Mouse (Mus musculus) cerebellum, postnatal 10 days (tissue): ENCODE data around the gene Lef1.

Source experiments
- DNase-seq, 2 experiments: peaks; one replicate each; pipeline ENCODE4 v3.0.0; 2021; ENCODE audit warnings: mixed read lengths in 2 of 2

The Lef1 gene

DNA sequence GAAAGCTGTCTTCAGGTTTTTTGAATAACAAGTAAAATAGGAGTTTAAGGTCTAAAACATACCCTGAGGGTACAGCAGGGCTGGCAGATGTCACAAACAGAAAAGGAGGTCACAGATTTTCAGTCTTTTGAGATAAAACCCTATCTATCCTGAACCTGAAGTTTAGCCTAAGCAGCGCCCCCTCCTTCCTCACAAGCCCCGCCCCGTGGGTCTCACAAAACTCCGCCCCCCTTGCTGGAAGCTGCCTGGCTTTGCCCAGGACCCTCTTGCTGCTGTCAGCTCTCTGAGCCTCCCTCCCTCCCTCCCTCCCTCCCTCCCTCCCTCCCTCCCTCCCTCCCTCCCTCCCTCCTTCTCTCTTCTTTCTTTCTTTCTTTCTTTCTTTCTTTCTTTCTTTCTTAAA is 31.3 kb downstream of the Lef1 start:
- DNase-seq: no peak

GRCm38 (mm10) chr3:131144250-131144649 is 34.0 kb downstream of the Lef1 start:
- no peak for DNase-seq

- DNase-seq: no peak
These were observed 42.6 kb downstream of the Lef1 start for GRCm38 (mm10) chr3:131152921-131153320.

- no peak for DNase-seq
These were observed 43.6 kb downstream of the Lef1 start for GRCm38 (mm10) chr3:131153896-131154295.

DNA sequence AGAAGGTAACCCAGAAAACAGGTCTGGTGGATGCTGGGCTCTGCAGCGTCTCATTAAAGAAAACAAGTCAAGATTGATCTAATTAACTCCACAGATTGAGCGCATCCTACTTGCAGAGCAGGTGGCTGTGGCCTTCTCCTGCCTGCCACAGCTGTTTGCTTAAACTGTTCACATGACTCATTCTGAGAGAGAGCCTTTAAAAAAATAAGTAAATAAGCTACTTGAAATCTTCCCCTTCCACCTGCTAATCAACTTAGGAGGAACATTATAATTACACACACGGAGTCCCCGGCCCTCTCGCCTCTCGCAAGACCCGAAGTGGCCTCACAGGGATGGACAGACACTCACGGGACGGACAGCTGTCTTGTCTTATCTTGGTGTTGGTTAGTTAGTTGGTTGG is 44.3 kb downstream of the Lef1 start:
- no peak for DNase-seq

DNA sequence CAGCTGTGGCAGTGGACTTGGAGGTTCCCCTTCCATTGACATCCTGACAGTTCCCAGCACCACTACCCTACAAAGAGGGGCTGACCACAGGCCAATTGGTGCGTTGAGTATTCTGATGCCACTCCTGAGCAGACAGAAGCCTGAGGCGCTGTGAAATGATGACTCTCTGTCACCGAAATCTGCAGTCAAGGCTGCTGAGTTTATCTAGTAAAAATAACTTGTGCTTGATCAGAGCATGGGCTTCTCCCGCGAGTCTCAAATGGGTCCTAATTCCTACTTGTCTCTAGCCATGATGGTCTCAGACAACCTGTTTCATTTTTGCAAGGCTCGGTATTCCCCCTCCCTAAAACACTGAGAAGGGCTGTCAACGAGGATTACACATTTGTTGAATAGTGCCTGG is 44.8 kb downstream of the Lef1 start:
- no peak for DNase-seq

DNA sequence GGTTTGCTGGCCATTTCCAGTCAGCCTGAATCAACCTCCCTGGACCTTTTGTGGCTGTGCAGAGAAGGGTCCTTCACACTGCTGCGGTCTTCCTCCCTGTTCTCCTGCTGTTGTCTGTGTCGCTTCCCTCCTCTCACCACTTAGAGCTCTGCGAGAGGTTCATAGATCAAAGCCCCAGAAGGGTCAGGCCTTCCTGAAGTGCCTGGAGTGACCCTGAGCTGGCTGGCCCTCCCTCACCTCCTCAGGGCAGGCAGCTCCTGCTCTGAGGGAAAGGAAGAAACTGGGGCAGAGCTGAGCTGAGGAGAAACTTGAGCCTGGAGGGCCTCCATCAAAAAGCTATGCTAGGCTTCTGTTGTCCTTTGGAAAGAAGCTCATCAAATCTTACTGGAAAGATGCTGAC is 45.4 kb downstream of the Lef1 start:
- no peak for DNase-seq

- no peak for DNase-seq
These were observed 46.1 kb downstream of the Lef1 start for GRCm38 (mm10) chr3:131156377-131156776.

DNA sequence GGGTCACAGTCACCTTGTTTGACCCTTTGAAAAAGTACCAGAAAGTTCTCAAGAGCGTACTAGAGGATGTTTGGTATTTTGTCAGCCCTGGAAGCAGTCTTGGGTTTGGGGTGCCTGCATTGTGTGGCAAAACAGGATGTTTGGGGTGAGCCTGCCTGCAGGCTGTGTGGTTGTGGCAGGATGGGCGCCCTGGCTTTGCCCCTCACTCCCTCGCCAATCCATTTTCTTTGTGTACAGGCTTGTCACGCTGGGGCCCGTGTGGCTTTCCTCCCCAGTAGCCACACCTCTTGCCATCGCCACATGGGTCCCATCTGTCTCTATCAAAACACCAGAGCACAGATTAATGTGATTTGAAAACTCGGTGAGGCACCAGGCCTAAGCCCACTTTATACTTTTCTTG is 47.2 kb downstream of the Lef1 start:
- DNase-seq: peak; percentile 14 to 34

- DNase-seq: no peak
These were observed 49.0 kb downstream of the Lef1 start for GRCm38 (mm10) chr3:131159204-131159760.

DNA sequence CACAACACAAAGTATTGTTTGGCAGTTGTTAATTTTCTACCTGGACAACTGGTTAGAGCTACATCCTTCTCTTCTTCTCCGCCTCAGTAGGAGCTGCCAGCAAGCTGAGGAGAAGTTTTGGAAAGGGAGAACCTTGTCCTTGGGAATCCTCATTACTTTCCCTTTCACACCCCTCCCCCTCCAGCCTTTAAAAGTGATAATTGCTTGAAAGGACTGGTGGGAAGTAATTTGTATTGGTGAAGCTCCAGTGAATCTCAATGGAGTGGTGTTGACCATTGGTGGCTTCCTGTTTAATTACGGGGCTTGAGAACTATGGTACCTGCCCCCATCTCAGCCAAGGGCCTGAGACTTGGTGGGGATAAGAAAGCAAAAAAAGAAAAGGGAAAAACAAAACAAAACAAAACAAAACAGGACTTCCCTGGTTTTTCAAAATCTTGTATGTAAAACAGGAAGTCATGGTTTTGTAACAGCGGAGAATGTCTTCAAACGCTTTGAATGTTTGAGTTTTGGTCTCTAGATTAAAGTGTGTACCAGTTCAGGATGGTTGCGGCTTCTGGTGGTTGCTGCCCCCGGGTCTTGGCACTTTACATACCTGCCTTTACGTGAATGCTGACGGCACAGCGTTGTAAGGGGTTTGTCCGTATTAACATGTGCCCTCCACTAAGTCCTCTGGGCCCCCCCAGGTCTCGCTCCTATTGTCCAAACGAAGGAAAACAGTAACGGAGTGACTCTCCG is 49.8 kb downstream of the Lef1 start:
- no peak for DNase-seq

DNA sequence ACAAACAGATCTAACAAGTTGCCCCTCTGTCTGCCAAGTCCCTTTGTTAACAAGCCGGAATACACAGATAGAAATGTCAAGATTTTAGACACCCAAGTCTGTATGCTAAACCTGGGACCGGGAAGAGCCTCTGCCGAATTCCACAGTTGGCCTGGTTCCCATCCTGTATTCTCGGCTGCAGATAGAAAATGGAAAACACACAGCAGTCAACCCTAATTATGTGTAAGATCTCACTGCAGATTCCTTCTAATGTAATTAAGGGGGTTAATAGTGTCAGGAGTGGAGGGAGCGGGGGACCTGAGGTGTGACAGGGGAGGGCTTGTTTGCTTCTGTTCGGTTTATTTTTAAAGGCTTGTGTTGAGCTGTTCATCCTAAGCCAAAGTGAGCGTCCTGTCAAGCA is 50.6 kb downstream of the Lef1 start:
- no peak for DNase-seq

DNA sequence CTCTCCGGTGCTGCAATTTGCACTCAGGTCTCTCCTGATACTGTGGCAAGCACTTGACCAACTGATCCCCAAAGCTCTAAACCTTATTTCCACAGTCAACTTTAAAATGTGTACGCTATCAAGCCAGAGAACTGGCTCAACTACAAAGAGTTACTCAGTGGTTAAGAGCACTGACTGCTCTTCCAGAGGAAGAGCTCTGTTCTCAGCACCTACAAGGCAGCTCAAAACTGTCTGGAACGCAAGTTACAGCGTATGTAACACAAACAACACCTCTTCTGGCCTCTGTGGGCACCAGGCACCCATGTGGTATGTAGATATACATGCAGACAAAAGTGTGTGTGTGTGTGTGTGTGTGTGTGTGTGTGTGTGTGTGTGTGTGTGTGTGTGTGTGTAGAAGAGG is 57.5 kb downstream of the Lef1 start:
- DNase-seq: no peak

DNA sequence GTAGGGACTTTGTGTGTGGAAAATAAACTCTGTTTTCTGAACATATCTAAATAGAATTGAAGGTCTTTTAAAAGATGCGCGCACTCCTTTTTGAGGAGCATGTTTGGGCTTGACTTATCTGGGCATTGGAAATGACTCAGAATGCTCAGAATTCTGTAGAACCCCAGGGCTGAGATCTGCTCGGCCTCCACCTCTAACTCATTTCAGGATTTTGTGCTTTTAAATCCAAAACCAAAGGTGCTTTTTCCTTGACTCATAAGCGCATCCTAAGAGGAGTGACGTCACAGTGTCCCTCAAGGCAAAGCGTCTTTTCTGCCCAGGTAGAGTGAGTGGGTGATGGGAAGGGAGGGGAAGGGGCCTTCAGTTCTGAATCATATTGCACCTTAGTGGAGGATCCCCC is 58.9 kb downstream of the Lef1 start:
- no peak for DNase-seq

DNA sequence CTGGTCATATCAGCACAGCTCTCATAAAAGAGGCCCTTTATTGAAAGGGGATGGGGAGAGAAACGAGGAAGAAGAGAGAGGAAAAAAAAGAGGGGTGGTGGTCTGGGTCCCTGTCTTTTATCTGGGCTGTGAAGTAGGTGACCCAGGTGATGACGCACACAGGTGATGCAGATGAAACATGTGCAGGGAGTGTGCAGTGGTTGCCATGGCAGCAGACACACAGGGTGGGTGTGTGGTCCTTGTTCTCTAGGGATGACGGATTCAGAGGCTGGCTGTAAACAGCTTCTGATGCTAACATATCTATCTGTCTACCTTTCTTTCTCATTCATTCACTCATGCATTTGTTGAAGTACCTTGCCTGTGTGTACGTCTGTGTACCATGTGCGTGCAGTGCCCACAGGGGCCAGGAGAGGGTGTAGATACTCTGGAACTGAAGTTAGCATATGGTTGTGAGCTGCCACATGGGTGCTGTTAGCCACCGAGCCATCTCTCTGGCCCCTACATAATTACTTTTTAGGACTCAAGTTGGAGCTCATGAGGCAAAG is 59.9 kb downstream of the Lef1 start:
- no peak for DNase-seq

GRCm38 (mm10) chr3:131171292-131171960 is 61.2 kb downstream of the Lef1 start:
- DNase-seq: no peak

GRCm38 (mm10) chr3:131172293-131172692 is 62.0 kb downstream of the Lef1 start:
- DNase-seq: no peak

DNA sequence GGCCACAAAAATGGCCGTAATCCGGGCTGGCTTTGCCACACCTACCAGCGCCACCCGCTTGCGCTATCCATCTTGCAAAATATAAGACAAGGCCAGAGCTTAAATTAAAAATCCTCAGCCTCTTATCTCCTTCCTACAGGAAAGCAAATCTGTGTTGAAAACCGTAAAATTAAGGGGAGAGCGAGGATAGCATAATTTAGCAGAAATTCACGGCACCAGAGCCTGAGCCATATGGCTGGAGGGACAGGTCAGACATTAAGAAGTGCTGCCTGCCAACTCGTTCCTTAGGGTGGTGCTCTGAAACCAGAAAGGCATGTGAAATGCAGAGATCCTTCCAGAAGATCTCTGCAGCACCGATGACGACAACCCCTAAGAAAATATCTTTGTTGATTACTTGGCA is 70.7 kb downstream of the Lef1 start:
- peak; percentile 61 to 69 for DNase-seq

GRCm38 (mm10) chr3:131182158-131182557 is 71.9 kb downstream of the Lef1 start:
- no peak for DNase-seq

DNA sequence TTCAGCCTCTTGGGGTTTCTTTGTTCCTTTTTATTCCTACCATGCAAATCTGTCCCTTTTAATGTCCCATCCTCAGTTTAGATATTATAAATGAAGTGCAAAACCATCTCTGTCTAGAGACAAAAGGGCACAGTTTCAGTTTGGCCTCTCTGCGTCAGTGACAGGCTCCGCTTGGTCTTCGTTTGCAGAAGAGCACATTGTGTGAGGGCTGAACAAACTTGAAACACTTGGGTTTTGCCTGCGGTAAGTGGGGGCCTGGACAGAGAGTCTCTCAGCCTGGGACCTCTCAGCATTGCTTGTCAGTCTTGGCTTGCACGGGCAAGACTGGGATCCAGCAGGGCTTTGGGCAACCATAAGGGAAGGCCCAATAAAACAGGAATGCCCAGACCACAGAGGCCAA is 75.9 kb downstream of the Lef1 start:
- no peak for DNase-seq

- no peak for DNase-seq
These were observed 80.0 kb downstream of the Lef1 start for GRCm38 (mm10) chr3:131190239-131190638.

- DNase-seq: no peak
These were observed 80.5 kb downstream of the Lef1 start for GRCm38 (mm10) chr3:131190671-131191367.

GRCm38 (mm10) chr3:131191454-131191853 is 81.2 kb downstream of the Lef1 start:
- no peak for DNase-seq
